Mouse (Mus musculus) lung, postnatal 0 days (tissue): ENCODE results near the gene Cep170.

Source experiments
- CTCF ChIP-seq: IDR thresholded peaks from 2 replicates; pipeline ENCODE4 v1.5.1; 2016; ENCODE audit warnings: antibody characterized with exemption, mild to moderate bottlenecking
- EP300 ChIP-seq: IDR thresholded peaks from 2 replicates; pipeline ENCODE4 v1.6.1; 2016; ENCODE audit warnings: antibody characterized with exemption, mild to moderate bottlenecking, control low read depth

- TF ChIP-seq CTCF (no peak), EP300 (no peak)
These were observed 11.2 kb upstream of the Cep170 start for GRCm38 (mm10) chr1:176825084-176825483.
